Mouse (Mus musculus): ENCODE results near the gene Serpina10.
"Not testable (repeated sequence)": the region's sequence is repeated elsewhere in the genome, so short reads cannot be mapped to it uniquely, and the experiment has no call there.

The Serpina10 gene

GRCm38 (mm10) chr12:103631203-103631612 lies at the start of gene Serpina10:
Serpina10 (minus strand) TSS chr12:103631444.
- no peak for DNase-seq (ENCODE audit: low read depth, low spot score)

DNA sequence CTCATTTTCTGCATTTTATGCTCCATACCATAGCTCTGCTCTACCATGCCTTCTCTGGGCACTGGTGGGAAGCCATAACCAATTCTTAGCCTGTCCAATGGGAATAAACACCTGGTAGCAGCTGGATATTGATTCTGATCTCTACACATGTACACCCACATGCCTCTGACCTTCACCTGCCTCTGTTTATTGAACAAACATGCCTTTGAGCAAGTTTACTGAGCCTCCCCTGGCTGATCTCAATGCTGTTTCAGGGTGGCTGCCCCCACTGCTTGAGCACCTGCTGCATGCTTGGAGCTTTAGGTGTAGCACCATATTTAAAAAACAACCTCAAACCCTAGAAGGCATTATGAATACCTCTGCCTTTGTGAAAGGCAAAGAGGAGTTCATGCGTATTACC lies 48.6 kb upstream of the Serpina10 start:
- DNase-seq (ENCODE audit: low read depth, low spot score) = not testable (repeated sequence)

DNA sequence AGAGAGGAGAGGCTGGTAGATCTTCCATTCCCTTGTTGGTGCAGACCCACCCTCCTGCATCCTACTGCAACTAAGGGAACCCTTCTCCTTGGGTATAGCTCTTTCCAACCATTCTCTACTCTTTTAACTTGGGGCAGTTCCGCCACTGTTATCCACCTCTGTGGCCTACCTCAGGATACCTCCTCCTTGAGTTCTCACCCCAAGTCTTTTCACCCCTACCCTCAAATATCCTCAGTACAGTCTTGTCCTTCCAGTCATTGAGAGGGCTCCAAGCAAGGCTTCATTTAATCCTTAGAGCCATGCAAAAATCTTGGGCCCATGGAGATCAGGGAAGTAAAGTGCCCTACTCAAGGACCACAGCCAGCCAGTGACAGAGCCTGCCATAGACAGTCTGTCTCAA lies 44.8 kb upstream of the Serpina10 start, which contains the start of gene Serpina16:
Gene Serpina16, minus strand, starts transcription at position 101 of the 400 bp plus-strand sequence.
- no peak for DNase-seq (ENCODE audit: low read depth, low spot score)

DNA sequence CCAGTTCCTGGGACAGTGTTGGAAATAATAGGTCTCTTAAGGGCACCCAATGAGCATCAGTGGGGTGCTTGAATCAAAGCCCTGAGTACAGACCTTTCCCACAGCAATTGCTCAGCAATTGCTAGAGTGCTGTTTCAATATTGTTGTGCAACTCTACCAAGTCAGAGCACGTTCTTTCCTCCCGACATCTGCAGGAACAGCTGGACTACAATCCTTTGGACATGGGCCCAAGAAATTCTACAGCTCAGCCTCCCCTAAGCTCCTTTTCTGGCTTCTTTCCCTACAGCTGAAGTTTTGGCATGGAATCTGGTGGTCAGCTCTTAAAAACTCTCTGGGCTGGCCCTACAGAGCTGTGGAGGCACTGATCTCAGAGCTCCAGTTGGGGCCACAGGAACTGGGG lies 41.9 kb upstream of the Serpina10 start:
- DNase-seq (ENCODE audit: low read depth, low spot score) = no peak

DNA sequence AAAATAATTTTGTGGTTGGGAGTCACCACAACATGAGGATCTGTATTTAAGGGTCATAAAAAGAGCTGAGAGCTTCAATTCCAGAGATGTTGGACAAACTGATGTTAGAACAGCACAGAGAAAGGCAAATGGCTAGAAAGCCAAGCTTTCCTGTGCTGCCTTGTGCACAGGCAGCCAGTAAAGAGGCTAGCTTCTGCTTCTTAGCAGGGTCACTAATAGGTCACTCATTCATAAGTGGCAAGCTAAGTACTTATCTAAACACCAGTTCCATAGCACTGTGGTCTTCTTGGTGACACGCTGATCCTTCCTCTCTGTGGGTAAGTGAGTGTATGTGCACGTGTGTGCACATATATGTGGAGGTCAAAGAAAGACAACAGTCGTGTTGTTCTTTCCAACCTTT lies 40.2 kb upstream of the Serpina10 start:
- DNase-seq (ENCODE audit: low read depth, low spot score) = no peak

GRCm38 (mm10) chr12:103670964-103671363 lies 39.7 kb upstream of the Serpina10 start:
- no peak for DNase-seq (ENCODE audit: low read depth, low spot score)

GRCm38 (mm10) chr12:103670344-103670743 lies 39.1 kb upstream of the Serpina10 start:
- DNase-seq (ENCODE audit: low read depth, low spot score) = no peak

DNA sequence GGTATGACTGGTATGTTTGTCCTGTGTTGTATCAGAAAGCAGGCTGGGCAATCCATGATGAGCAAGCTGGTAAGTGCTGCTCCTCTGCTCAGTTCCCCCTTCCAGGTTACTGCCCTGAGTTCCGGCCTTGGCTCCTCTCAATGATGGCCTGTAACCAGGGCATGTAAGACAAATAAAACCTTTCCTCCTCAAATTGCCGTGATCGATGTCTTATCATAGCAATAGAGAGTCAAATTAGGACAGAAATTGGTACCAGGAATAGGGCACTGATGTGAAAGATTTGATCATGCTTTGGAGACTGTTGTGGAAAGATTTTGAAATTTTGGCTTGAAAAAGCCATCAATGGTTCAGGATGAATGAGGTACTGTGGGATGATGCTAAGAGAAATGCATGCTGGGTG lies 34.0 kb upstream of the Serpina10 start:
- no peak for DNase-seq (ENCODE audit: low read depth, low spot score)

- not testable (repeated sequence) for DNase-seq (ENCODE audit: low read depth, low spot score)
Measured at GRCm38 (mm10) chr12:103662053-103662452, 30.8 kb upstream of the Serpina10 start.

GRCm38 (mm10) chr12:103660076-103660475 lies 28.8 kb upstream of the Serpina10 start:
- no peak for DNase-seq (ENCODE audit: low read depth, low spot score)

DNA sequence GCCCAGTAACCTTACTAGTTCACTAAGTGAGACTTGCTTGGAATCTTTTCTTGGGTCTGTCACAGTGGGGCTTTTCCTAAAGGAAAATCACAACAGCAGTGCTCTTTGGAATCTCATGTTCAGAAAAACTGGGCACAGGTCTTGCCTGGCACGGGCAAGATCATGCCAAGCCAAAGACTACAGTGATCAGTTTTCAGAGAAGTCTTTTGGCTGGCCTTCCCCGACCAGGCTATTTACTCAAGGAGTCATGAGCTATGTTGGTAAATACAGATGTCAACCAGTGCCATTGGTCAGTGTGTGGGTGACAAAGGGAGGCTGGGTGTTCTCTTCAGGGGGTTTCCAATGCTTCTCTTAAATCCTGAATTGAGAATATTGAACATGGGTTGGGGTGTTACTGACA lies 27.9 kb upstream of the Serpina10 start:
- no peak for DNase-seq (ENCODE audit: low read depth, low spot score)

GRCm38 (mm10) chr12:103657991-103658390 lies 26.7 kb upstream of the Serpina10 start:
- DNase-seq (ENCODE audit: low read depth, low spot score) = no peak

GRCm38 (mm10) chr12:103656848-103657626 lies 25.8 kb upstream of the Serpina10 start, which contains the start of gene Serpina6:
Serpina6 (minus strand) TSS chr12:103657212.
- DNase-seq (ENCODE audit: low read depth, low spot score) = no peak

DNA sequence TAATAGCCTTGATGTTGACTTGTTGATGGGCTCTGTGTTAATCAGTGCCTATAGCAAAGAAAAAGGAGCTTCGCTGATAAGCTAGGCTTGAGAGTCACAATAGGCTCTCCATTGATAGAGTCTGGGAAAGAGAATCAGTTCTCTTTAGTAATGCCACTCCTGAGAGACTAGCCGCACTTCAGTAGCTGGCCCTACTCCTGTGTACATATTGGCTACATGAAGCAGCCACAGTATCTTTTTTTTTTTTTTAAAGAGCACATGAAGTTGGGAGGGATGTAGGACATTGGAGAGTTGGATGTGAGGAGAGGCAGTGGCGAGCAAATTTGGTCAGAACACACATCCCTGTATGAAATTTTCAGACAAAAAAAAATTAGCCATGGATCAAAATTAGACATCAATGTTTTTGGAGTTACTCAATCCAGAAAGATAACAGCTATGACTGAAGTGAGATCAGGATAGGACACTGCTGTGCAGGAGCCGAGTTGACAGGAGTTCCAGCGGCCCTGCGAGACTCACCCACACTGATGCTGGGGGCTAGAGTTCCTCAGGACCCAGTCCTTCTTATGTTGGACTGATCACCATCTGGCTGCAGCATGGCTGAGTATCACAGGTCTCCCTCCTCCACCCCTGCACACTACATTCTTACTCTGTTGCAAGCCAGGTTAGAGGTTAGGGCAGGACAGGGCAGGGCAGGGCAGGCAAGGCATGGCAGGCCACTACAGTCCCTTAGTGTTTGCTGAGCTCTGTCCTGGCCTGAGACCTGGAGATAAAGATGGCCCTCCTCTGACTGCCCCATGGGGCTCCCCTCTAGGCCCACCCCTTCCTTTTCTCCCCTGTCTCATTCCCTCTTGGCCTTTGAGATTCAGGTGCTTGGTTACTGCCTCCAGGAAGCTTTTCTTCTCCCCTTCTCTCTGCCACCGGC lies 24.1 kb upstream of the Serpina10 start:
- DNase-seq (ENCODE audit: low read depth, low spot score) = no peak

GRCm38 (mm10) chr12:103653836-103654235 lies 22.6 kb upstream of the Serpina10 start:
- no peak for DNase-seq (ENCODE audit: low read depth, low spot score)

DNA sequence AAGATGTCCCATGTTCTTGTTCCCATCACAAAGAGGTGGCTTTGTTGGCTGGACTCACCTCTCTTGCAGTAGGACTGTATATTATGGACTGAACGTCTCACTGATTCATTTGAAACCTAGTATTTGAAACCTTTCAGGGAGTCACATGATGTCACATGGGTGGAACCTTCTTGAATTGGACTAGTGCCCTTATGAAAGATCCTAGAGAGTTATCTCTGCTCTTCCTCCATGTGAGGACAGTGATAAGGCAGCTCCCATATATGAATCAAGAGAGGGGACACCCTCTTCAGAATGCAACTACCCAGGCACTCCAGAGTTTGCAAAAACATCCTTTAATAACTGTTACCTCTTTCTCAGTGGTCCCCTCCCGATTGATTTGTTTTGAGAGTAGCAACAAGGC lies 15.1 kb upstream of the Serpina10 start:
- DNase-seq (ENCODE audit: low read depth, low spot score) = no peak

DNA sequence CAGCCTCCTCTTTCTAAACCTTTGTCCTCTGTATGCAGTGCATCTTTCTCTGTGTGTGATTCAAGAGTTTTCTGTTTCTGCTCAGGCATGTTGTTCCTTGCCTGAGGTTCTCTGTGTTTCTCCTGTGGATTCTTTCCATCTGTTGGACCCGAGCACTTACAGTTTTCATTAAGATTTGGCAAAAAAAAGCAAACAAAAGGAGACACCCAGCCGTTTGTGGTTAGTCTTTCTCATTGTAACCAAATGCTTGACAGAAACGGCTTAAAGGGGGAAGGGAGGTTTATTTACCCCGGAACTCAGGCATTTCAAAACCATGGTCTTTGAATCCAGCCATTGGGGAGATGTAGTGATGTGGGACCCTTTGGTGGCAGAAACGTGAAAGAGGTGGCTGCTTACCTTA lies 13.4 kb upstream of the Serpina10 start:
- DNase-seq (ENCODE audit: low read depth, low spot score) = no peak

GRCm38 (mm10) chr12:103643818-103644217 lies 12.6 kb upstream of the Serpina10 start:
- DNase-seq (ENCODE audit: low read depth, low spot score) = no peak

GRCm38 (mm10) chr12:103643336-103643735 lies 12.1 kb upstream of the Serpina10 start:
- peak; percentile 29 for DNase-seq (ENCODE audit: low read depth, low spot score)

GRCm38 (mm10) chr12:103635846-103636245 lies 4.6 kb upstream of the Serpina10 start:
- no peak for DNase-seq (ENCODE audit: low read depth, low spot score)

GRCm38 (mm10) chr12:103634430-103634829 lies 3.2 kb upstream of the Serpina10 start:
- no peak for DNase-seq (ENCODE audit: low read depth, low spot score)

DNA sequence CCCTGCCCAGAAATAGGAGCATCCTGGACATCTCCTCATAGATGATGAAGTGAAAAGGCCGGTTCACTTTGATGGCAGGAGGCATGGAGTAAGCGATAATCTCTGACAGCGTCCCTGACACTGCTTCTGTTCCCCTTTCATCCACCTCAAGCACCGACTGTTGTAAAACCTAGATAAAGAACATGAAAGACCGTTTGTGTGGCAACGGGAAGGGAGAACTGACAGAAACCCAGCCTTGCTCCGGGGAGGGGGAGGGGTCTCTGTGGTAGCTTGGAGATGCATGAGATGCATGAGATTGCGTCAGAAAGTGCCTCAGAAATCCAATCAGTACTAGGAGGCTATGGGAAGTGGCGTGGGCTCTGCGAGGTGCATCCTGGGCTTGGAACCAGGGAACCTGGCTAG lies 14.4 kb downstream of the Serpina10 start:
- no peak for DNase-seq (ENCODE audit: low read depth, low spot score)

Data from CD4-positive helper T cell, adult 2 months (primary cell).